Mouse (Mus musculus): Measurements from ENCODE around the gene Rtn4ip1. TPM values are rescaled to one million over a fixed set of nuclear protein-coding genes. Genes with fewer than 3 reads are reported as not detected.

The Rtn4ip1 gene
- total and polyA plus RNA-seq, 3 experiments, result 11.6 to 23.5 TPM; not detected in 1

DNA sequence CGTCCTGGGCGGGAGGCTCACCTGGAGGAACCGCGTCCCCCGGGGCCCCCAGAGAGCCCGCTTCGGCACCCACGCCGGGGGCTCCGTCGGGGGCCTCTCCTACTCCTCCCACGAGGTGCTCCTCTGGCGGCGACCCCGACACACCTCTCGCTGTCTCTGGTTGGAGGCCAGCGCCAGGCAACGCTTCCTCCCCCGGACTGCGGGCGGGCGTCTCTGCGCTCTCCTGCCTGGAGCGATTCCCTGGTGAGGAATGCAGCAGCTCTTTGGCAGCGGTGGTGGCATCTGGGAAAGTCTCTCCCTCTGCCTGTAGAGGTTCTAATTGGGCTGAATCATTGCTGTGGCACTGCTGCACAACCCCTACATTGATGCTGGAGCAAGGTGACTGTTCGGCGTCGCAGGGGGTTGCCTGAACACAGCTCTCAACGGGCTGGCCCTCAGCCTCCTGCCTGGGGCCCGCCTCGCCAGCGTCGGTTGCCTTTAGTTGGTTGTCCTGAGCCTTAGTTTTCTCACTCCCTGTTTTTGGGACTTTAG is 102.7 kb downstream of the Rtn4ip1 start:
- Histone ChIP-seq H3K4me3 (ENCODE audit: control insufficient read depth in 1 of 2, insufficient read depth in 1 of 2, low read depth in 2 of 2, low read length in 2 of 2) (no peak overlapping the region), H3K36me3 (ENCODE audit: control insufficient read depth in 1 of 2, insufficient read depth in 2 of 2, low read length in 2 of 2) (no peaks in the 10 kb centered on the region), H3K4me1 (ENCODE audit: control insufficient read depth in 1 of 2, insufficient read depth in 2 of 2, low read length in 2 of 2) (no peaks in the 10 kb centered on the region), H3K9me3 (replicated peaks; ENCODE audit: insufficient read depth, low read length) (no peaks in the 10 kb centered on the region), H3K27ac (ENCODE audit: control insufficient read depth, low read depth, low read length) (no peak overlapping the region), H3K27me3 (ENCODE audit: control insufficient read depth in 1 of 2, insufficient read depth in 2 of 2, low read length in 2 of 2) (no peaks in the 10 kb centered on the region; a peak in 1 of 4 replicates), H3K9ac (ENCODE audit: control insufficient read depth, low read depth, low read length, poor library complexity, severe bottlenecking) (no peak overlapping the region), H3K79me2 (ENCODE audit: control insufficient read depth, insufficient read depth, low read length, poor library complexity) (no peaks in the 10 kb centered on the region)
- TF ChIP-seq ZMIZ1 (IDR thresholded peaks at IDR 0.05; ENCODE audit: low read depth, low read length) (no peak), CTCF (IDR thresholded peaks at IDR 0.05 in 2 of 3, conservative IDR thresholded peaks at IDR 0.05 in 1 of 3; ENCODE audit: control insufficient read depth in 1 of 3, insufficient read depth in 1 of 3, low read depth in 2 of 3, low read length in 3 of 3, poor library complexity in 1 of 3, severe bottlenecking in 1 of 3) (no peak), MYB (IDR thresholded peaks at IDR 0.05; ENCODE audit: low read depth, low read length) (no peak), E2F4 (IDR thresholded peaks at IDR 0.05; ENCODE audit: borderline replicate concordance, low read depth, low read length) (no peak), RAD21 (IDR thresholded peaks at IDR 0.05; ENCODE audit: low read depth, low read length) (no peak), POLR2AphosphoS5 (IDR thresholded peaks at IDR 0.05; ENCODE audit: borderline replicate concordance, low read depth, low read length) (no peak), ETS1 (IDR thresholded peaks at IDR 0.05; ENCODE audit: low read depth, low read length) (no peak), MAZ (IDR thresholded peaks at IDR 0.05; ENCODE audit: low read depth, low read length) (no peak), ZC3H11A (IDR thresholded peaks at IDR 0.05; ENCODE audit: low read depth, low read length) (no peak), NRF1 (IDR thresholded peaks at IDR 0.05; ENCODE audit: insufficient read depth, low read depth, low read length, poor library complexity, severe bottlenecking) (no peak)
- DNase-seq (ENCODE audit: low read depth, low spot score), result no peak

DNA sequence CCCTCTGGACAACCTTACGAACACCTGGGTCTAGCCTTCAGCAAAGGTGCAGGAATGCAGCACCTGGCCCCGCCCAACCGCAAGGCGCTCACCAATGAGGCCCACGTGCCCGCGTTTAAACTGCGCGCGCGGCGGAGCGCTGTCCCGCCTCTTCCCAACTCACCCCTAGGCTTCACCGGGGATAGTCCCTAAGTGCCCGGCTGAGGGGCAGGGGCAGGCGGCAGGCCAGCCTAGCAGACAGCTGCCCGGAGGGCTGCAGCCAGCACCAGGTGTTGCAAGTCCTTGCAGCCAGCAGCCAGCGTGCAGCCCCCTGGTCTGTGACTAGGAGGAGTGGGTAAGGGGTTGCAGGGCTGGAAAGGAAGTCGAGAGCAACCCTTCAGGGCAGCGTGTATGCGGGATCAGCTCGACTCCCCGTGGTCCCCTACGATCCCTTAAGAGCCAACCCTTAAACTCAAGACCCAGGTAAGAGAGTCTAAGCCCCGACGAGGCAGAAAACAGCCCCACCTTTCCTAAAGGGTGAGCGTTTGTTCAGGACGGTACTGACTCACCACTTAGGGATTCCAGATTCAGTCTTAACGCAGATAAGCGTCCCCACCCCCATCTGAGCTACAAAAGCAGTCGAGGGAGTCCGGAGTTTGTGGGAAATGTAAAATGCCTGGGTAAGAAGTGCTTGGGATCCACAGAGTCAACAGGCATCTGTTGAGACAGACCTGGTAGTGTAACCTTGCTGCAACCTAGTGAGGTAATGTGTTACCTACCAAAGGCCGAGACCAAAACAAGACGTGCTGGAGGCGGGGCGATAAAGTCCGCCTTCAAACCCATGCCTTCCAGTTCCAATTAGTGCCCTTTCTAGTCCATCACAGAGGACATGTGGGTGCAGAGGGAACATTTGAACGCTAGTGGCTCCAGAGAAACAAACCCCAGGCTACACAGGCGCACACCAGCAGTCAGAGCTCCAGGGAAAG is 104.4 kb downstream of the Rtn4ip1 start:
- no peaks in the 10 kb centered on the region for H3K9me3 ChIP-seq (replicated peaks; ENCODE audit: insufficient read depth, low read length)
- no peak overlapping the region for H3K4me3 ChIP-seq (ENCODE audit: control insufficient read depth in 1 of 2, insufficient read depth in 1 of 2, low read depth in 2 of 2, low read length in 2 of 2)
- H3K9ac ChIP-seq (ENCODE audit: control insufficient read depth, low read depth, low read length, poor library complexity, severe bottlenecking), result no peak overlapping the region
- H3K4me1 ChIP-seq (ENCODE audit: control insufficient read depth in 1 of 2, insufficient read depth in 2 of 2, low read length in 2 of 2), result no peaks in the 10 kb centered on the region
- H3K27ac ChIP-seq (ENCODE audit: control insufficient read depth, low read depth, low read length), result no peak overlapping the region
- DNase-seq (ENCODE audit: low read depth, low spot score), result no peak
- H3K27me3 ChIP-seq (ENCODE audit: control insufficient read depth in 1 of 2, insufficient read depth in 2 of 2, low read length in 2 of 2), result no peaks in the 10 kb centered on the region
- no peaks in the 10 kb centered on the region for H3K79me2 ChIP-seq (ENCODE audit: control insufficient read depth, insufficient read depth, low read length, poor library complexity)
- H3K36me3 ChIP-seq (ENCODE audit: control insufficient read depth in 1 of 2, insufficient read depth in 2 of 2, low read length in 2 of 2), result no peaks in the 10 kb centered on the region
- TF ChIP-seq GATA1 (IDR thresholded peaks at IDR 0.05; ENCODE audit: low read depth, low read length) (no peak), E2F4 (IDR thresholded peaks at IDR 0.05; ENCODE audit: borderline replicate concordance, low read depth, low read length) (no peak), TAL1 (IDR thresholded peaks at IDR 0.05; ENCODE audit: low read length) (no peak), TBP (IDR thresholded peaks at IDR 0.05; ENCODE audit: low read depth, low read length) (no peak), MYC (IDR thresholded peaks at IDR 0.05; ENCODE audit: low read depth, low read length) (no peak), USF1 (IDR thresholded peaks at IDR 0.05; ENCODE audit: low read depth, low read length) (no peak), NELFE (IDR thresholded peaks at IDR 0.05; ENCODE audit: low read depth, low read length) (no peak), GABPA (IDR thresholded peaks at IDR 0.05; ENCODE audit: low read depth, low read length) (no peak), JUND (IDR thresholded peaks at IDR 0.05; ENCODE audit: low read depth, low read length) (no peak)

Other genes with a start within 250 kb of the Rtn4ip1 start
- 19.1 and 19.4 TPM in 2 replicates for gene Qrsl1, start 62 bp upstream of the Rtn4ip1 start, total RNA-seq (2012; rRNA removed)
- 10 to 100 TPM in 1 of 2 experiments, not detected in 1; 19.5 TPM for gene Qrsl1, start 62 bp upstream of the Rtn4ip1 start, polyA plus RNA-seq (2012; ENCODE audit: insufficient read depth in 1 of 2, insufficient read length in 2 of 2, low read depth in 1 of 2, low replicate concordance in 2 of 2, missing spikeins in 1 of 2)
- 0.03 and 0.04 TPM in 2 replicates for gene Crybg1, start 247.0 kb downstream of the Rtn4ip1 start, total RNA-seq (2012; rRNA removed)
- gene Crybg1, start 247.0 kb downstream of the Rtn4ip1 start, polyA plus RNA-seq (2012; ENCODE audit: insufficient read depth in 1 of 2, insufficient read length in 2 of 2, low read depth in 1 of 2, low replicate concordance in 2 of 2, missing spikeins in 1 of 2), result under 1 TPM in 1 of 2 experiments, not detected in 1; 0.14 TPM